Mouse (Mus musculus) neural tube, embryonic 11.5 days (tissue): ENCODE results near the gene Ifrd2. TPM values are rescaled to one million over a fixed set of nuclear protein-coding genes. Genes with fewer than 3 reads are reported as not detected.

Source experiments
- ATAC-seq: fragments of 200-750 bp; cut with Nextera tagmentation; 2 replicates; pipeline ENCODE4 v1.8.0; 2017; ENCODE audit warnings: moderate number of reproducible peaks, mild to moderate bottlenecking, moderate TSS enrichment, moderate library complexity; ENCODE audit not compliant: insufficient read depth, low FRiP score, low TSS enrichment
- DNase-seq: peaks from one replicate; pipeline ENCODE4 v3.0.0-alpha.2; 2015; ENCODE audit warnings: low spot score
- H3K27ac ChIP-seq: fragments of 300-500 bp; sonication (generic); 2 replicates; pipeline ENCODE4 v1.5.1; 2014; ENCODE audit warnings: low read depth, mild to moderate bottlenecking, low read length
- H3K27me3 ChIP-seq: fragments of 300-500 bp; sonication (generic); 2 replicates; pipeline ENCODE4 v1.6.1; 2014; ENCODE audit warnings: mild to moderate bottlenecking, low read length, mixed read lengths; ENCODE audit not compliant: control insufficient read depth, insufficient read depth
- H3K36me3 ChIP-seq: fragments of 300-500 bp; sonication (generic); 2 replicates; pipeline ENCODE4 v1.6.1; 2014; ENCODE audit warnings: mild to moderate bottlenecking, low read length, moderate library complexity, mixed read lengths; ENCODE audit not compliant: control insufficient read depth, insufficient read depth
- H3K4me1 ChIP-seq: fragments of 300-500 bp; sonication (generic); 2 replicates; pipeline ENCODE4 v1.6.1; 2014; ENCODE audit warnings: low read length, mixed read lengths; ENCODE audit not compliant: control insufficient read depth, insufficient read depth
- H3K4me2 ChIP-seq: fragments of 300-500 bp; sonication (generic); 2 replicates; pipeline ENCODE4 v1.6.1; 2014; ENCODE audit warnings: low read depth, mild to moderate bottlenecking, moderate library complexity
- H3K4me3 ChIP-seq: fragments of 300-500 bp; sonication (generic); 2 replicates; pipeline ENCODE4 v1.5.1; 2014; ENCODE audit warnings: low read depth, low read length
- H3K9ac ChIP-seq: fragments of 300-500 bp; sonication (generic); 2 replicates; pipeline ENCODE4 v1.6.1; 2014; ENCODE audit warnings: mild to moderate bottlenecking, low read length
- H3K9me3 ChIP-seq: fragments of 300-500 bp; sonication (generic); 2 replicates; pipeline ENCODE4 v1.6.1; 2016; ENCODE audit warnings: low read length; ENCODE audit not compliant: control insufficient read depth
- WGBS: fragments of 180-500 bp; shearing (Covaris S2); extraction: QIAGEN DNeasy Blood & Tissue Kit; methylation state at CpG from one replicate; pipeline ENCODE4 v1.1.7; 2014; 5-methylcytosine and 5-hydroxymethylcytosine counted together
- polyA plus RNA-seq: library from polyadenylated mRNA; unstranded; fragments of >200 nt; fragmentation: Nextera tagmentation; extraction: Ambion mirVana; gene quantifications from 2 replicates; pipeline ENCODE4 v1.2.1, GENCODE M21; 2014

The Ifrd2 gene
- polyA plus RNA-seq, 1 experiment from 2014 or later = 39.0 TPM

DNA sequence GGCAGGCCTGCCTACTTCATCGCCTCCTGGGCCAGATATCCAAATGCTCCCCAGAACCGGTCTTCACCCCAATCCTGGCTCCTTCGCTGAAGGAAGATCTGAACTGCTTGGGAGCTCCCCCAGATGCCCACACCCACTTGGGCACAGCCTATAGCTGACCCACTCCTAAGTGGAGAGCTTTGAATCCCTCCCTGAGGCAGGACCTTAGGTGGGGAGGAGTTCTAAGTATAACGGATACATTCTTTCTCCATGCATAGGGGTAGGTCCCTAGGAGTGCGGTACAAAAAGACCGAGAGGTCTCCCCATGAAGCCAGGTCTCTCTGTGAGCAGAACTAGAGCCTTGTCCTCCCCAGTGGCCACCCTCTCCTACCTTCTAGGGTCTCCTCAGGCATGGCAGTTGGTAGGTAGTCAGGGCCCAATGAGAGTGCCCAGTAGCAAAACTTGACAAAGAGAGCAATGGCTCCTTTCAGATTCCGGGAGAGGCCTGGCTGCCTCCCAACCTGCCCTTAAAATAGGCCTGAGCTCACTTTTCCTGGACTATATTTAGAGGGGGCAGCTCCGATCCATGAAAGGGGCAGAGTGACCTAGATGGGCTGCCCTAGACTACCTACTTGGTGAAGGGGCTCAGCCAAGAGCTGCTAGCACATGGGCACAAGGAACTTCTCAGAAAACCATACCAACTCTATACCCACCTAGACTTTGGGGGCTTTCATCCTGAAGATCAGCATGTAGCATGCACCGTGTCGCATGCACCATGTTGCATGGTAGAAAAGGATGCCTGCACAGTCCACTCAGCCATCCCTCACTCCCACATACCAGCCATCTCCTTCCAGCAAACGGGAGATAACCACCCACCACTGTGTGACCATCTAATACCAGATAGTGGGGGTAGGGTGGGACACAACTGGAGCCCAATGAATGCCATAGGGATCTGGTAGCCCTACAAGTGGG lies 9.5 kb downstream of the Ifrd2 start:
- 94% methylated on average over 11 of the region's 11 CpGs for WGBS
- ATAC-seq = no peak
- H3K9ac ChIP-seq = no peak overlapping the region
- H3K27me3 ChIP-seq = no peaks in the 10 kb centered on the region
- no peak for DNase-seq
- no peak overlapping the region for H3K4me2 ChIP-seq
- peaks cover 9% of the 10 kb centered on the region for H3K36me3 ChIP-seq
- 0 out of 2 replicates have a peak overlapping the region, but pooled peaks have one; percentile 14 for H3K27ac ChIP-seq
- H3K9me3 ChIP-seq = no peaks in the 10 kb centered on the region
- H3K4me1 ChIP-seq = no peaks in the 10 kb centered on the region
- H3K4me3 ChIP-seq = no peak overlapping the region

DNA sequence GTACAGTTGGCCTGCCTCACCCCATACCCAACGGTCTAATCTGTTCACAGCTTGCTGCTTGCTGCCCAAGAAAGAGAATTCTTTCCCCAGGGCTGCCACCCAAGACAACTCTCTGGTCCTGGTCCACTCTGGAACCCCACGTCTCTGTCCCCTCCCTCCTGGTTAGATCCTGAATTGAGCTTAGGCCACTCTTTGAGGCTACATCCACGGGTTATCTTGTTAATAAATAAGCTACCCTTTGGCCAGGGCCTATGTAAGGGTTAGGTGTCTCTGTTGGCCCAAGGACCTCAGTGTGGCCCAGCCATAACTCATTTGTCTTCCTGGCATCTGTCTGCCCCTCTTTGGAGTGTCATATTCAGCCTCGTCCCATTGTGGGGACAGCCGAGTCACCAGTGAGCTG lies 10.9 kb downstream of the Ifrd2 start:
- Histone ChIP-seq H3K4me3 (no peak overlapping the region), H3K4me1 (0 out of 2 replicates have a peak, but pooled peaks cover 4% of the 10 kb centered on the region), H3K9ac (no peak overlapping the region), H3K27me3 (no peaks in the 10 kb centered on the region), H3K36me3 (peaks cover 2% of the 10 kb centered on the region; the same call in 1 of the 2 replicates), H3K9me3 (no peaks in the 10 kb centered on the region), H3K27ac (no peak overlapping the region), H3K4me2 (no peak overlapping the region)
- DNase-seq (no peak), ATAC-seq (no peak)
- 72% methylated on average over 5 of the region's 5 CpGs for WGBS

DNA sequence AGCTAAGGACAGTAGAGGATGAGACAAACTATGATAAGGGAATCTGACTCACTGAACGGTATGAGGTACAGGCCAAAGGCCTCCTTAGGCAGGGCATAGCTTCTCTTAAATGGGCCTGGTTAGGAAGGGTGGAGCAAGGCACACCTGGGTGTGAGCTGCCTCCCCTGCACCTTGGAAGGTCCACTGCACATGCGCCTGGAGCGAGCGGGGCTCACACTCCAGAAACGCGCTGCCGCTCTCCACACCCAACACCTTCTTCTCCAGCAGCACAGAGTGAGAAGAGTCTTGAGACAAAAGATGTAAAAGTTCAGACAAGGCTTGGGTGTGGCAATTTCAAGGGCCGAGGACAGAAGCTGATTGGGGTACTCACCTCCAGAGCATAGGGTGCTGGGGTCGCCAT lies 12.0 kb downstream of the Ifrd2 start:
- no peaks in the 10 kb centered on the region for H3K27me3 ChIP-seq
- no peak overlapping the region for H3K4me3 ChIP-seq
- no peak for DNase-seq
- 93% methylated on average over 9 of the region's 9 CpGs for WGBS
- H3K9me3 ChIP-seq = no peaks in the 10 kb centered on the region
- no peak overlapping the region for H3K9ac ChIP-seq
- H3K4me1 ChIP-seq = peaks cover 6% of the 10 kb centered on the region; the same call in 1 of the 2 replicates
- no peak for ATAC-seq
- H3K27ac ChIP-seq = no peak overlapping the region
- H3K36me3 ChIP-seq = no peaks in the 10 kb centered on the region
- no peak overlapping the region for H3K4me2 ChIP-seq

DNA sequence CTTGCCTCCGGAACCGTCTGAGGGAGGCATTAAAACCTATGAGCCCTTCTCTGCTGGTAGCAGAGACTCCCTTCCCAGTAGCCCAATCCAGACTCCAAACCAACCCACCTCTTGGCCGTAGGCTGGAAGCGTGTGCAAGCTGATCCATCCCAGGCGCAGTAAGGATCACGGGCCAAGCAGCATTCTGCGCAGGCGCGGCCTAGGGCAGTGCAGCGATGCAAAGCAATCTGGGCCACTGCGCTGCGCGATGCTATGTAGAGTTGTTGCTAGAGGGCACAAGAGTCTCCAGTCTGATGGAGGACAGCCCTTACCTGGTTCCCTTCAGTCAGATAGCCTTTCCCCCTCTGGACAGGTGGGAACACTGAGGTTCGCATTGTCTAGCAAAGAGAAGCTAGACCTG lies 12.4 kb downstream of the Ifrd2 start:
- no peak for ATAC-seq
- H3K9ac ChIP-seq = no peak overlapping the region
- no peak for DNase-seq

DNA sequence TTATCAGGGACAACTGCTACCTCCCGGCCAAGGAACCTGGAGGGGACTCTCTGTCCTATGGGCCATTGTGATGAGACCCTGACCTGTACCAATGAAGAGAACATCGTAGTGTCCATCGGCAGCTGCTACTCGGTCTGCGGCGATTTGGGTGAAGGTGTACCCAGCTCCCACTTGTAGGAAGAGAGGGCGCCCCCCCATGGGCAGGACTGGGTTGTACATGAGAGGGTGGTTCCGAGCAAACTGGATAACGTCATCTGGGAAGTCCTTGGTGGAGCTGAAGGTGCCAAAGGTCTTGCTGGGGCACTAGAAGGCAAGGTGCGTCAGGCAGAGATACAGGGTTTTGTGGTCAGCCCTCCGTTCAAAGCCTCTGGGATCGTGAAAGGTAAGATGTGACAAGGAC lies 13.3 kb downstream of the Ifrd2 start:
- Histone ChIP-seq H3K27me3 (no peaks in the 10 kb centered on the region), H3K4me1 (peaks cover 9% of the 10 kb centered on the region; the same call in 1 of the 2 replicates), H3K4me2 (no peak overlapping the region), H3K4me3 (no peak overlapping the region), H3K9me3 (no peaks in the 10 kb centered on the region), H3K9ac (no peak overlapping the region), H3K27ac (no peak overlapping the region), H3K36me3 (no peaks in the 10 kb centered on the region)
- DNase-seq (no peak), ATAC-seq (no peak)
- WGBS = 81% methylated on average over 12 of the region's 12 CpGs

More for the DNA sequence above, 12.4 kb downstream of the Ifrd2 start:
- Histone ChIP-seq H3K4me3 (no peak overlapping the region), H3K36me3 (no peaks in the 10 kb centered on the region), H3K27ac (no peak overlapping the region), H3K4me1 (peaks cover 9% of the 10 kb centered on the region; the same call in 1 of the 2 replicates), H3K4me2 (no peak overlapping the region), H3K9me3 (no peaks in the 10 kb centered on the region), H3K27me3 (no peaks in the 10 kb centered on the region)
- 73% methylated on average over 14 of the region's 14 CpGs for WGBS

DNA sequence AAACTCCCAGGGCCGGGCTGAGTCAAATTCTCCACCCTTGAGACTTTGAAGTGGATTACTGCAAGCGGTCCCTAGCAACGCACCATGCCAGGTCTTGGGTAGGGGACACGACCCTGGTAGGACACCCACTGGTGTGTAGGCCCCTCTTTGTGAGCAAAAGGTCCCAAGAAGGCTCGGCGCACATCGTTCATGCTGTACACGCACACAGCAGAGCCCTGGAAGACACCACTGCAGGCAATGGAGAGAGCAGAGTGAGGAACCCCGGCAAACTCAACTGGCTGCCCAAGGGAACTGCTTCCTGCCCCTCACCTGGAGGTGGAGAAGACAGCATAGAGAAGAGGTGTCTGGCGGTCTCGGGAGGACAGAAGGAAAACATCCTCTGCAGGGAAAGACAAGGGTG lies 13.8 kb downstream of the Ifrd2 start:
- 87% methylated on average over 11 of the region's 11 CpGs for WGBS
- no peak for DNase-seq
- Histone ChIP-seq H3K27ac (no peak overlapping the region), H3K27me3 (no peaks in the 10 kb centered on the region), H3K9me3 (no peaks in the 10 kb centered on the region), H3K36me3 (no peaks in the 10 kb centered on the region), H3K9ac (no peak overlapping the region), H3K4me2 (no peak overlapping the region), H3K4me1 (peaks cover 9% of the 10 kb centered on the region; the same call in 1 of the 2 replicates), H3K4me3 (no peak overlapping the region)
- no peak for ATAC-seq

DNA sequence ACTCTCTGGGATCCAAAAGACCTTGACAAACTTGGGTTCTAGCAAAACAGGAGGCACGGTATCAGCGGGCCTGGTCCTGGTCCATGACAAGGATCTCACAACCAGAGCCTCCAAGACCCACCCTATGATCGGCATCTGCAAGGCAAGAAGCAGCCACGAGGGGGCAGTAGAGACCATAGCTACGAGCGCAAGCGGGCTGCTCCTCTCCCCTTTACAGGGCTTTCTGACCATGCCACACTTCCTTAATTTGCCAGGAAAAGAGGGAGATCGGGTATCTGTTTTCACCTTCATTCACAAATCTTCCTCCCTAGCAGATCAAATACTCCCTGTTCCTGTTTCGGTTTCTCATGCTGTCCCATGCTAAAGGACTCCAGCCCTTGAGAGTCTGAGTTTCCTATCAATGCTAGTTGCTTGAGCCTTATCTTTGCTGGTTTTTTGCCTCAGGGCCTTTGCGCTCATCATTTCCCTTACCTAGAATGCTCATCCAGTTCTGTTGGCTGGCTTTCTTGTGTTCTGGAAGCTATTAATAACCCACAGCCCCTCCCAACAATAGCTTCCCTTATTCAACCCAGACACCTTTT lies 14.7 kb downstream of the Ifrd2 start:
- H3K4me3 ChIP-seq = no peak overlapping the region
- DNase-seq (peak; percentile 93), ATAC-seq (no peak)
- H3K9me3 ChIP-seq = no peaks in the 10 kb centered on the region
- H3K4me1 ChIP-seq = peaks cover 16% of the 10 kb centered on the region
- H3K36me3 ChIP-seq = no peaks in the 10 kb centered on the region
- no peak overlapping the region for H3K27ac ChIP-seq
- 14% methylated on average over 10 of the region's 10 CpGs for WGBS
- H3K27me3 ChIP-seq = no peaks in the 10 kb centered on the region
- peak overlapping the region; percentile 27 for H3K9ac ChIP-seq
- no peak overlapping the region for H3K4me2 ChIP-seq

DNA sequence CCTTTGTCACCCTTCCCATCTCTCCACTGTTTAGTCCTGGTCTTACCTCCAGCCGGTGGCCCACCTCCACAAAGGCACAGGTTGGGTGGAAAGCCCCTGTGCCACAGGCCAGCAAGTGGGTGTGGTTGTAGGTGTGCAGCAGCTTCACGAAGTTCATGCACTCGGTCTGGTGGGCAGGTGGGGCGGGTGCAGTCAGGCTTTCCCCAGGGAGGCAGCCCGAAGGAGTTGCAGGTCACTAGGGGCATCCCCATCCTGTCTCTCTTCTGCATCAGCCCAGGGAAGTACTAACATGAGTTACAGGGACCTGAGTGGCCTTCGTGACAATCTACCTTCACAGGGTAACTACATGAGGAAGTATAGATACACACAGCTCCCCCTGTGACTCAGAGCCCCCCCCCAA lies 15.8 kb downstream of the Ifrd2 start:
- DNase-seq (no peak), ATAC-seq (no peak)
- Histone ChIP-seq H3K4me1 (peaks cover 21% of the 10 kb centered on the region), H3K36me3 (no peaks in the 10 kb centered on the region), H3K4me3 (no peak overlapping the region), H3K9me3 (no peaks in the 10 kb centered on the region), H3K9ac (no peak overlapping the region; the same call in 1 of the 2 replicates), H3K27ac (no peak overlapping the region), H3K4me2 (no peak overlapping the region), H3K27me3 (no peaks in the 10 kb centered on the region)
- WGBS = 81% methylated on average over 6 of the region's 6 CpGs
